Mouse (Mus musculus) kidney, postnatal 0 days (tissue): ENCODE measurements around the gene Sh3pxd2a. TPM values are rescaled to one million over a fixed set of nuclear protein-coding genes. Genes with fewer than 3 reads are reported as not detected.

Experiments used
- ATAC-seq: fragments of 200-750 bp; cut with Nextera tagmentation; replicated peaks from 2 replicates; pipeline ENCODE4 v1.8.0; 2017; ENCODE audit warnings: low read depth, moderate number of reproducible peaks, moderate TSS enrichment, moderate library complexity; ENCODE audit not compliant: low FRiP score
- DNase-seq: peaks from one replicate; pipeline ENCODE4 v3.0.0-alpha.2; 2016; ENCODE audit warnings: low spot score
- H3K27ac ChIP-seq: fragments of 300-500 bp; sonication (generic); 2 replicates; pipeline ENCODE4 v1.5.1; 2014; ENCODE audit warnings: mild to moderate bottlenecking
- H3K27me3 ChIP-seq: fragments of 300-500 bp; sonication (generic); 2 replicates; pipeline ENCODE4 v1.6.1; 2014; ENCODE audit warnings: low read length, mixed read lengths; ENCODE audit not compliant: insufficient read depth
- H3K36me3 ChIP-seq: fragments of 300-500 bp; sonication (generic); 2 replicates; pipeline ENCODE4 v1.6.1; 2014; ENCODE audit warnings: low read length, mixed read lengths; ENCODE audit not compliant: insufficient read depth
- H3K4me1 ChIP-seq: fragments of 300-500 bp; sonication (generic); replicated peaks from 2 replicates; pipeline ENCODE4 v1.6.1; 2014; ENCODE audit warnings: antibody characterized with exemption, low read length, mixed read lengths; ENCODE audit not compliant: insufficient read depth
- H3K4me2 ChIP-seq: fragments of 300-500 bp; sonication (generic); 2 replicates; pipeline ENCODE4 v1.6.1; 2014; ENCODE audit warnings: mild to moderate bottlenecking, low read length, moderate library complexity, mixed read lengths
- H3K4me3 ChIP-seq: fragments of 300-500 bp; sonication (generic); replicated peaks from 2 replicates; pipeline ENCODE4 v1.5.1; 2014; ENCODE audit warnings: low read depth, low read length
- H3K9ac ChIP-seq: fragments of 300-500 bp; sonication (generic); 2 replicates; pipeline ENCODE4 v1.6.1; 2014; ENCODE audit warnings: low read depth, low read length
- H3K9me3 ChIP-seq: fragments of 300-500 bp; sonication (generic); replicated peaks from 2 replicates; pipeline ENCODE4 v1.6.1; 2016; ENCODE audit warnings: low read length, inconsistent platforms, mixed read lengths
- CTCF ChIP-seq: IDR thresholded peaks from 2 replicates; pipeline ENCODE4 v1.5.1; 2016; ENCODE audit warnings: antibody characterized with exemption, low read depth, mild to moderate bottlenecking, moderate library complexity
- WGBS: fragments of 180-500 bp; shearing (Covaris S2); extraction: QIAGEN DNeasy Blood & Tissue Kit; methylation state at CpG from one replicate; pipeline ENCODE4 v1.1.7; 2014; 5-methylcytosine and 5-hydroxymethylcytosine counted together
- polyA plus RNA-seq: library from polyadenylated mRNA; unstranded; fragments of >200 nt; fragmentation: Nextera tagmentation; extraction: Ambion mirVana; gene quantifications from 2 replicates; pipeline ENCODE4 v1.2.1, GENCODE M21; 2015

The Sh3pxd2a gene
- polyA plus RNA-seq, 1 experiment from 2014 or later = 4.1 TPM

GRCm38 (mm10) chr19:47410301-47410700, 53.9 kb downstream of the Sh3pxd2a start:
- no peak for DNase-seq
- H3K27me3 ChIP-seq = no peaks in the 10 kb centered on the region
- H3K27ac ChIP-seq = no peak overlapping the region
- H3K9ac ChIP-seq = no peak overlapping the region
- WGBS = 83% methylated on average over 6 of the region's 6 CpGs
- no peak for ATAC-seq
- H3K4me2 ChIP-seq = no peak overlapping the region
- H3K36me3 ChIP-seq = no peaks in the 10 kb centered on the region
- no peak overlapping the region for H3K4me3 ChIP-seq
- TF ChIP-seq CTCF = no peak
- no peaks in the 10 kb centered on the region for H3K9me3 ChIP-seq
- peaks cover 9% of the 10 kb centered on the region; the same call in 1 of the 2 replicates for H3K4me1 ChIP-seq

- TF ChIP-seq CTCF = no peak
- no peak for DNase-seq
- H3K4me1 ChIP-seq = peaks cover 7% of the 10 kb centered on the region; the same call in 1 of the 2 replicates
- no peak overlapping the region for H3K4me2 ChIP-seq
- H3K27ac ChIP-seq = no peak overlapping the region
- no peak overlapping the region for H3K4me3 ChIP-seq
- no peaks in the 10 kb centered on the region for H3K9me3 ChIP-seq
- H3K9ac ChIP-seq = no peak overlapping the region
- no peaks in the 10 kb centered on the region for H3K27me3 ChIP-seq
- no peak for ATAC-seq
- no peaks in the 10 kb centered on the region for H3K36me3 ChIP-seq
Observed at GRCm38 (mm10) chr19:47409142-47409541, 55.1 kb downstream of the Sh3pxd2a start.

DNA sequence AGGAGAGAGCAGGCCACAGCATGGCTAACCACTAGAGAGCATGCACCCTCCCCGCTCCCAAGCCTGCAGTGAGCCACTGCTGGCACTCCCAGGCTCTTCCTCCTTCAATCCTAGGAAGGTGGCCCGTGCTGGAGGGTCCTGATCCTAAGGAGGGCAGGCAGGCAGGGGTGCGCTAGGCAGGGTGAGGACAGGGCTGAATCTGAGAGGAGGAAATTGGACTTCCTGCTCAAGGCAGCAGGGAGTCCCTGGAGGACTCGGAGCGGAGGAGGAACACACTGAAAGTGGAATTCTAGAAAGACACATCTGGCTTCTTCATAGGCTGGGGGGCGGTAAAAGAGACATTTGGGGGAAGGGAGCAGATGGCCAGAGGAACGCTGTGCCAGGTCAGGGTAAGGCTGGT, 55.5 kb downstream of the Sh3pxd2a start:
- H3K27ac ChIP-seq = no peak overlapping the region
- DNase-seq = peak; percentile 58

GRCm38 (mm10) chr19:47407332-47407731, 56.9 kb downstream of the Sh3pxd2a start:
- Histone ChIP-seq H3K4me3 (no peak overlapping the region), H3K27me3 (no peaks in the 10 kb centered on the region), H3K9ac (no peak overlapping the region), H3K36me3 (no peaks in the 10 kb centered on the region), H3K4me2 (no peak overlapping the region), H3K4me1 (peaks cover 16% of the 10 kb centered on the region; the same call in 1 of the 2 replicates), H3K27ac (no peak overlapping the region), H3K9me3 (no peaks in the 10 kb centered on the region)
- ATAC-seq = no peak
- DNase-seq = no peak
- no peak for TF ChIP-seq CTCF
- 93% methylated on average over 6 of the region's 6 CpGs for WGBS

More for the DNA sequence above, 55.5 kb downstream of the Sh3pxd2a start:
- Histone ChIP-seq H3K9me3 (no peaks in the 10 kb centered on the region), H3K9ac (no peak overlapping the region), H3K27me3 (no peaks in the 10 kb centered on the region), H3K36me3 (no peaks in the 10 kb centered on the region), H3K4me2 (no peak overlapping the region), H3K4me3 (no peak overlapping the region), H3K4me1 (peaks cover 8% of the 10 kb centered on the region; the same call in 1 of the 2 replicates)
- 50% methylated on average over 7 of the region's 7 CpGs for WGBS
- ATAC-seq = no peak
- no peak for TF ChIP-seq CTCF

- TF ChIP-seq CTCF = no peak
- WGBS = 56% methylated on average over 6 of the region's 6 CpGs
- peaks cover 17% of the 10 kb centered on the region; the same call in 1 of the 2 replicates for H3K4me1 ChIP-seq
- no peak overlapping the region for H3K27ac ChIP-seq
- no peak overlapping the region for H3K9ac ChIP-seq
- H3K9me3 ChIP-seq = no peaks in the 10 kb centered on the region
- H3K36me3 ChIP-seq = no peaks in the 10 kb centered on the region
- ATAC-seq (no peak), DNase-seq (no peak)
- H3K4me3 ChIP-seq = no peak overlapping the region
- no peak overlapping the region for H3K4me2 ChIP-seq
- no peaks in the 10 kb centered on the region for H3K27me3 ChIP-seq
Observed at GRCm38 (mm10) chr19:47406524-47406923, 57.7 kb downstream of the Sh3pxd2a start.

DNA sequence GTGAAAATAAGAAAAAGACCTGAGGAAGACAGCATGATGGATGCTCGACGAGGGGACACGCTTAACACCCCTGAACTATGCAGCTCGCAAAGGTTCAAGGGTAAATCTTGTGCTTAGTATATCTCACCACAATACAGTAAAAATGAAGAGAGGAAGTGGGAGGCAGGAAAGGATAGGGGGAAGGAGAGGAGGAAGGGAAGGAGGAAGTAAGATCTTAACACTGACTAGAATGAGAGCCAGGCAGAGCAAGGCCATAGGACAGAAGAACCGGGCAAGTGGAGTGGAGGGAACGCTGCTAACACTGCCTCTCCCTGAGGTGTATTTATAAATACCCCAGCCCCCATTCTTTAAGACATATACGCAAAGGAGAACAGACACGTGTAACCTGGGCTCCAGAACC, 58.7 kb downstream of the Sh3pxd2a start:
- Histone ChIP-seq H3K4me1 (peaks cover 17% of the 10 kb centered on the region; the same call in 1 of the 2 replicates), H3K27ac (no peak overlapping the region), H3K36me3 (no peaks in the 10 kb centered on the region), H3K9ac (no peak overlapping the region), H3K9me3 (no peaks in the 10 kb centered on the region), H3K27me3 (no peaks in the 10 kb centered on the region), H3K4me3 (no peak overlapping the region), H3K4me2 (no peak overlapping the region)
- DNase-seq (no peak), ATAC-seq (no peak)
- no peak for TF ChIP-seq CTCF
- 84% methylated on average over 8 of the region's 8 CpGs for WGBS
